Mouse (Mus musculus) bone marrow macrophage, adult 2 months (primary cell): ENCODE results near the gene Grin2a. TPM values are rescaled to one million over a fixed set of nuclear protein-coding genes. Genes with fewer than 3 reads are reported as not detected.

Source experiments
- H3K27ac ChIP-seq: 2 replicates; pipeline ENCODE4 v1.5.1; 2012; ENCODE audit warnings: low read depth, low read length; ENCODE audit not compliant: insufficient read depth
- H3K4me1 ChIP-seq: 2 replicates; pipeline ENCODE4 v1.6.1; 2012; ENCODE audit warnings: low read length; ENCODE audit not compliant: control insufficient read depth, insufficient read depth
- H3K4me3 ChIP-seq: 2 replicates; pipeline ENCODE4 v1.5.1; 2012; ENCODE audit warnings: mild to moderate bottlenecking, low read length, moderate library complexity; ENCODE audit not compliant: insufficient read depth
- CTCF ChIP-seq: IDR thresholded peaks from 2 replicates; pipeline ENCODE4 v1.5.1; 2012; ENCODE audit warnings: low read depth, mild to moderate bottlenecking, low read length, moderate library complexity
- POLR2A ChIP-seq: IDR thresholded peaks from 2 replicates; pipeline ENCODE4 v1.6.1; 2012; ENCODE audit warnings: mild to moderate bottlenecking, low read depth, low read length, borderline replicate concordance
- polyA plus RNA-seq: library from polyadenylated mRNA; stranded (reverse); fragments of >200 nt; gene quantifications from 2 replicates; pipeline ENCODE4 v1.2.4, GENCODE M21; 2012; ENCODE audit not compliant: missing spikeins, insufficient read depth, insufficient read length

Grin2a gene
- polyA plus RNA-seq, 1 experiment: not detected

DNA sequence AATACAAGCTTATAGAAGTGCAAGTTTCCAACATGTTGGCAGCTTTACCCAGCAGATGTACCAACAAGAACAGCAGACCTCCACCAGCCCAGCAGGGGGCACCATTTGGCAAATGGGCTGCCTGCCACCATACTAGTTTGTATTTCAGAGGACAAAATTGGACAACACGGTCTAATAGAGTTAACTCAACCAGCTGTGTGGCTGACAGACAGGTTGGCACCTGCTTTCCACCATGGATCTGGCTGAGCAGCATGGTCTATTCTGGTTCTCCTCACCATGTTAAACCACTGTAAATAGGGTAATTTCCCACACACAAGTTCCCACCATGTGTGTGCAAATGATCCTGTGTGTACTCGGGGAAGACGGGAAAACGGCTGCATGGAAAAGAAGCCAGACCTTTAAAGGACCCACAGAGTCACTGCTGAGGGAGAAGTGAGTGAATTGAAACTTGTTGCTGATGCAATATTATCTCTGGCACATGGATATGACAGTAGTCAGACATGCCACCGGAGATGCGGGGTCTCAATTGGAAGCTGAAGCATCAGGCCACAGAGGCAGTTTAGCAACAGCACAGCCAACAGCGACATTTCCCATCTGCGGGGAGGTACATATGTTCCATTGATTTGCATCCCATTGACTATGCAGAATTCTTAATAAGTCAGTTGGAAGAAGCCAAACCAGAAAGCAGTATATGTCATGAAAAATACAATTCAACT, 259.8 kb downstream of the Grin2a start:
- TF ChIP-seq POLR2A: no peak
- TF ChIP-seq CTCF: no peak
- H3K4me3 ChIP-seq: no peak overlapping the region
- H3K4me1 ChIP-seq: no peaks in the 10 kb centered on the region
- no peak overlapping the region for H3K27ac ChIP-seq

DNA sequence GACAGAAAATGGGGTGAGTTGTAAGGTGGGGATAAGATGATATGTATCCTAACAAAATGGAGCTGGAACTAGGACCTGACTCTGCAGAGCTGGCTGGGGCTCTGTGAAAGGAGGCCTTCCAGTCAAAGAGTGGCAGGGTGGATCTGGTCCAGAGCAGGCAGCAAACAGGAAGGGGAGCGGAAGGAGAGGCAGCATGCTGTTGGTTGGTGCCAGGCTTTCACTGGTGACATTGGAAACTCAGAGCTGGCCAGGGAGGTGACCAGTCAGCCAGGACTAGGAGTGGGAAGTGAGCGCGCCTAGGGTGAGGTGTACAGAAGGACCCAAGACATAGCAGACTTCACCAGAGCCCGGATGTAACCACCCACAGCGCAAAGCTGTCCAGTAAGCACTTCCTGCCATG, 267.8 kb downstream of the Grin2a start:
- TF ChIP-seq CTCF (no peak), POLR2A (no peak)
- H3K27ac ChIP-seq: no peak overlapping the region
- H3K4me3 ChIP-seq: no peak overlapping the region
- H3K4me1 ChIP-seq: no peaks in the 10 kb centered on the region

DNA sequence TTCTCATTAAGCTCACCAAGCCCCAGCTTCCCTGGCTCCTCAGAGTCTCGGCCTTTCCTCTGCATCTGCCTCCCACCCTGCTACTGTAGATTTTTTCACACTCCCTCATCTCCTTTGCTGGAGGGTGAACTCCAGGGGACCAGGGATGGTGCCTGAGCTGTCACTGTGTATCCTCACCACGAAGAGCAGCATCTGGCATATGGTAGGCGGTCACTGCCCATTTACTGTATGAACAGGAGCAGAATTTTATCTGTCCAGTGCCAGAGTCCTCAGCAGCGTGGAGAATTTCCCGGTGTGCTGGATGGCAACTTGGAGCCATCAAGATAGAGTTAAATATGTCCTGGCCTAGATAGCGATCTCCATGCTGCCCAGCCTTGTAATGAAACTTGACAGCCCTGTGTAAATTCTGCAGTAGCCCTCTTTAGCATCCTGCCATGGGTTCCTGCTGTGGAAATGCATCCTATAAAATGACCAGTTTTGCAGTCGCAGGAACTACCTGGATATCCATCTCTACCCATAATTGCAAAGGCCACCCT, 269.7 kb downstream of the Grin2a start:
- no peak overlapping the region for H3K27ac ChIP-seq
- no peaks in the 10 kb centered on the region for H3K4me1 ChIP-seq
- TF ChIP-seq CTCF: no peak
- TF ChIP-seq POLR2A: no peak
- no peak overlapping the region for H3K4me3 ChIP-seq

DNA sequence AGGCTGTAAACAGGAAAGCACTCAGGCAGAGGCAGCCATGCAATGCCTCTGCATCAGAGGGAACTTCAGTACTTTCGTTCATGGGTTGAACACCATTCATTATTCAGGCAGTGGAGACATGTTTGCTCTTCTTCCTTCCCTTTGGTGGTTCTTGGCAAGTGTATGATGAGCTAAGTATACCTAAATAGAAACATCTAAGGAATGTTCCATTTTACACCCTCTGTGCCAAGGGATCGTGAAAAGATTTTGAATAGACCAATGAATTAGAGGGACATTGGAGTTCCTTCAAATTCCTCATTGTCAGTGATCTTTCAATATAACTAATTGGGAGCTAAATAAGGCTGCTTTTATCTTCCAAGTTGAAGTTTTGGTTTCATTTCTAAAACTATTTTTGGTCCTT, 284.0 kb downstream of the Grin2a start:
- Histone ChIP-seq H3K4me1 (no peaks in the 10 kb centered on the region), H3K4me3 (no peak overlapping the region), H3K27ac (no peak overlapping the region)
- TF ChIP-seq POLR2A (no peak), CTCF (no peak)

DNA sequence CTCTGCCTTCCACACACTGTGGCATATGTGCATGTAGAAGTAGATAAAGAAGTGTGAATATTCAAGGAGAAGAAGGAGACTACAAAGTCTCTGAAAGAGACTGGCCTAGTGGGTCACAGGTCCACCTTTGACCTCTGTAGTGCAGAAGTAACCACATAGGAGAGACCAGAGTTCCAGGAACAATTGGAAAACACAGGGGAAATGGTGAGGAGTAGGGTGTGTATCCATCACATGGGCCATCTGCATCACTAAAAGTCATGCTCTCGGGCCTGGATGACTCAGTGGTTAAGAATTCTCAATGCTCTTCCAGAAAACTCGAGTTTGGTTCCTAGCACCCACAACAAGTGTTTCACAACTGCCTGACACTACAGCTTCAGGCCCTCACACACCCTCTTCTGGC, 285.4 kb downstream of the Grin2a start:
- TF ChIP-seq CTCF: no peak
- TF ChIP-seq POLR2A: no peak
- no peak overlapping the region for H3K27ac ChIP-seq
- H3K4me3 ChIP-seq: no peak overlapping the region
- no peaks in the 10 kb centered on the region for H3K4me1 ChIP-seq

DNA sequence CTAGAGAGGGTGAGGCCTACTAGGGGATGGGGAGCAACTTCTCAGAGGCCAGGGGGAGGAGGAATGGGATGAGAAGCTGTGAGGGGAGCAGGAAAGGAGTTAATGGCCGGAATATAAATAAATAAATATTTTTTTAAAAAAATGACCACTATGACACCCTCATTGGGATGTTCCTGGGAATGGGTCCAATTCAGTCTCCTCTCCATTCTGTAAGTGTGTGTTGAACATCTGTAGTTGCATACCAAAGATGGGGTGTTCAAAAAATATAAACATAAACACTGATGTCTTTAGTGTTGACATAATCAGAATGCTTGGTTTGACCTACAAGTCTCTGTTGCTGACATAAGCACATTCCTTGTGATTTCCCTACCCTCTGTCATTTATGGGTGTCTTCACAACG, 298.2 kb downstream of the Grin2a start:
- H3K27ac ChIP-seq: no peak overlapping the region
- TF ChIP-seq CTCF: no peak
- no peak for TF ChIP-seq POLR2A
- no peaks in the 10 kb centered on the region for H3K4me1 ChIP-seq
- no peak overlapping the region for H3K4me3 ChIP-seq

DNA sequence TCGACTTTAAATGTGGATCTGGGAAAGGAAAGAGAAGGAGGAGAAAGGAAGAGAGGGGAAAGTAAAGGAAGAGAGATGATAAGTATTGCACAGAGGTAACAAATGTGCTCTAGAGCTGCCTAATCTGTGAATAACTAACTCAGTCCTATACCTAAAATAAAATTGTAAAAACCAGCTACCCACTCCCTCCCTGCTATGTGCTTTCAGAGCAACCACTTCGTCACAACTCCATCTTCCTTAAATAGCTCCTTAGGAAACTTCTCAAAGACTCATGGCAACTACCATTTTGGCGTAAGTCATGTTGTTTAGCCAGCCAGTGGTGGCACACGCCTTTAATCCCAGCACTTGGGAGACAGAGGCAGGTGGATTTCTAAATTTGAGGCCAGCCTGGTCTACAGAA, 301.3 kb downstream of the Grin2a start:
- H3K4me1 ChIP-seq: no peaks in the 10 kb centered on the region
- TF ChIP-seq POLR2A (no peak), CTCF (no peak)
- H3K4me3 ChIP-seq: no peak overlapping the region
- no peak overlapping the region for H3K27ac ChIP-seq

DNA sequence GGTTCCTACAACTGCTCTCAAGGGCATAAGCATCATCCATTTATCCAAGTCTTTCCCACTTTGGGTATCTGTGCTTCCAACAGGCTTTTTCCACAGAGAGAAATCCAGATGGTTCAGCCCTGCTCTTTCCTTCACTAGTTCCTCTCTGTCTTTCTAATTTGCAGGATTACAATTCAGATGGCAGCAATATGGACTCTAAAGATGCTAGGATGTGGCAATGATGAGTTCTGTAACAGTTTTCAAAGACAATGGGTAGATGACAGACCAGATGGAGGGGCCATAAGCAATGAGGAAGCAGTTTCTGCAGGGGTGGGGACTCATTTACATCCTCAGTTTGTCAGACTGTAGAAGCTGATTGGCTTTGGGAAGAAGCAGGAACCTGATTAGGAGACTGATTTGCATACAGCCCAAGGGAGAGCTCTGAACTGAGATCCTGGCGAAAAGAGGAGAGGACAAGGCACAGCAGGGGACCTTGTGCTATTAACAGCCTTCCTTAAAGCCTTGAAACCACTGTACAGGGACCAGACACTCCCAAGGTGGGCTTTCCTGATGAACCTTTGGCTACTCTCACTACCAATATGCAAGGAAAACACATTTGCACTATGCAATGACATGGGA, 306.7 kb downstream of the Grin2a start:
- Histone ChIP-seq H3K4me3 (no peak overlapping the region), H3K27ac (no peak overlapping the region), H3K4me1 (no peaks in the 10 kb centered on the region)
- no peak for TF ChIP-seq CTCF
- no peak for TF ChIP-seq POLR2A

DNA sequence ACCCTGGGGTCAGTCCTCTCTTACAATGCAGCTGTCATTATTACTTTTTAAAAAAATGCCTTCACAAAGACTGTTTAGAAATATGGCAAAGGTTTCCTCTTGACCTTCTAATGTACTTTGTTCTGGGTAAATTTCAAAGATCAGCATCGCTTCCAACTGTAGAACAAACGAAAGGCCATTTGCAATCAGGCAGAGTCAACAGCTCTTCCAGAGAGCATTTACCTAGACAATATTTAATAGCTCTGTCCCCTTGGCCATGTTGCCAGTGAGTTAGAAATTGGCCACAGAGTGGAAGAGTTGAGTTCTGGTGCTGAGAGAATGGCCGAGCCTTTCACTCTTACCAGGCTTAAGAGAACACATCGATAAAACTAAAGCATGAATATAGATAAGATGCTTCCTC, 314.8 kb downstream of the Grin2a start:
- Histone ChIP-seq H3K4me3 (no peak overlapping the region), H3K4me1 (no peaks in the 10 kb centered on the region), H3K27ac (no peak overlapping the region)
- TF ChIP-seq CTCF: no peak
- TF ChIP-seq POLR2A: no peak

DNA sequence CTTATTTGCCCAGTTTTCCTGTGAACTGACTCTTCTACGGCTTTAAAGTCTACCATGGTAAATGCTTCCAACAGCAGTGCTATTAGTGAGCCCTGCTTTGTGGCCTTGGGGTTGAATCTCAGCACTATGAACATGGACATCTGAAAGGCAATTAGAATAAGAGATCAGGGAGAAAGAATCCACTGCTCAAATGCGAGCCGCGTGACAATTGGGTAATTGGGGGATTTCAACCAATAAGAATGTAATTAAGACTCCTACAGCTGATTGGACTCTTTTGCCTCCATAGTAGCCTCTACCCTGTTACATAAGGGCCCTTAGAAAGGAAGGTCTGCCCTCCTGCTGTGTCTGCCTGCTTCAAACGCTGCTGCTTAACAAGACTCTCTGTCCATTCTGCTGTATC, 315.4 kb downstream of the Grin2a start:
- H3K4me3 ChIP-seq: no peak overlapping the region
- no peak for TF ChIP-seq POLR2A
- no peak for TF ChIP-seq CTCF
- no peak overlapping the region for H3K27ac ChIP-seq
- no peaks in the 10 kb centered on the region for H3K4me1 ChIP-seq
